Mouse (Mus musculus): ENCODE measurements around the gene Aggf1.
"Not testable (repeated sequence)": the region's sequence is repeated elsewhere in the genome, so short reads cannot be mapped to it uniquely, and the experiment has no call there.

DNA sequence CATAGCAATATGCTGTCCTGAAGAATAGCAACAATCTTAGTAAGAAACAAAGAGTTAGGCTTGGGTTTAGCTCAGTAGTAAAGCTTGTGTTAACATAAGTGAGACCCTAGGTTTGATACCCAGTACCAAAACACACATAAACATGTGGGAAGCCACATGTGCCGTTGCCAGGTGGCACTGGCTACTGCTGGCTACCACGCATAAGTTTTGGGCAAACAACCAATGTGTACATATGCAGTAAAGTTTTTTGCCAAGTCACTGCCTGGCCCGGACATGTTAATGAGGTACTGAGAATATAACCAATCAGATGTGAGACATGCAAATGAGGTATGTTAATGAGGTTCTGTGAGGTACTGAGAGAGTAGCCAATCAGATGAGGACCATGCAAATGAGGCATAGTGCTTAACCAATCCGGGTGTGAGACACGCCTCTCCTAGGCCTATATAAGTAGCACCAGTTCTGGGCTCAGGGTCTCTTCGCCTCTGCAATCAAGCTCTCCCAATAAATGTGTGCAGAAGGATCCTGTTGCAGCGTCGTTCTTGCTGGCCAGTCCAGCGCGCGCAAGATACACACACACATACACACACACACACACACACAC is 1.6 kb upstream of the Aggf1 start:
- not testable (repeated sequence) for TF ChIP-seq CTCF, EP300 (IDR thresholded peaks at IDR 0.05; ENCODE audit: low read depth)

Measured in heart, postnatal 0 days (tissue).